15 mouse cellular contexts compared by ENCODE assay signal in the genomic region with DNA sequence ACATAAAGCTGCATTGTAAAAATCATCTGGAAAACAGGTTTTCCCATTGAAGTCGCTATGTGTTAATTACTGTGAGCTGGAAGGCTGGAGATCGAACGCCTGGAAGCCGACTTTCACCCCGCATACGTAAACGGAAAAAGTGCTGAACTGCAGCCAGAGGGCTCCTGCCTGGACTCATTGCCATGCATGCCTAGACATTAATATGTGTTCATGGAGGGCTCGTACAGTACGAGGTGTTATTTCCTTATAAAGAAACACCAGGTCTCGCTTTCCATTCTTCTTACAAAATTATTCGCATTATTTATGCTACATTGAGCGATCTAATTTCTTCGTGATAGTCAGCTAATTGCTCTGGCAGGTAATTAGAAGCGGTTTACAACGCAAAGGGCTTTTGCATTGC. TPM values are rescaled to one million over a fixed set of nuclear protein-coding genes. Genes with fewer than 3 reads are reported as not detected.
DNase-seq lines count a peak whose midpoint lies in the region; ATAC-seq lines count a peak whose summit lies in the region.
"Had no signal": no experiment of that assay in that cellular context is flagged by ENCODE, and none has a peak within 500 bp of the region (broad histone marks: within the 10 kb centered on the region; RNA-seq: fewer than 3 reads in every experiment).

No protein-coding gene starts in this region.

- H3K4me2 ChIP-seq in neural tube, embryonic 15.5 days: no peak overlapping the region
- H3K4me2 ChIP-seq in forebrain, embryonic 13.5 days: peak overlapping the region; percentile 42
- 0 out of 2 replicates have a peak overlapping the region, but pooled peaks have one; percentile 14 for H3K4me2 ChIP-seq in limb, embryonic 13.5 days (replicated peaks)
- H3K4me2 ChIP-seq: limb, embryonic 15.5 days had no signal

- H3K27me3 ChIP-seq in neural tube, embryonic 15.5 days (replicated peaks): peaks cover 79% of the 10 kb centered on the region
- peaks cover 70% of the 10 kb centered on the region for H3K27me3 ChIP-seq in forebrain, embryonic 13.5 days
- peaks cover 88% of the 10 kb centered on the region for H3K27me3 ChIP-seq in limb, embryonic 13.5 days

- ATAC-seq in neural tube, embryonic 15.5 days (ENCODE audit: low FRiP score): no peak
- ATAC-seq in forebrain, embryonic 13.5 days: peak; percentile 77
- no peak for ATAC-seq in limb, embryonic 13.5 days (ENCODE audit: low FRiP score, low read depth)
- ATAC-seq: intestine, postnatal 0 days had no signal

- no peaks in the 10 kb centered on the region for H3K36me3 ChIP-seq in neural tube, embryonic 15.5 days
- no peaks in the 10 kb centered on the region for H3K36me3 ChIP-seq in forebrain, embryonic 13.5 days (ENCODE audit: poor library complexity, severe bottlenecking)
- H3K36me3 ChIP-seq in limb, embryonic 13.5 days: no peaks in the 10 kb centered on the region
- H3K36me3 ChIP-seq: limb, embryonic 15.5 days had no signal

- no peak overlapping the region for H3K27ac ChIP-seq in neural tube, embryonic 15.5 days (replicated peaks)
- H3K27ac ChIP-seq in forebrain, embryonic 13.5 days: peak overlapping the region; percentile 31; the same call in 1 of the 2 replicates
- no peak overlapping the region for H3K27ac ChIP-seq in limb, embryonic 13.5 days
- H3K27ac ChIP-seq: limb, embryonic 15.5 days had no signal

- no peak overlapping the region for H3K4me3 ChIP-seq in neural tube, embryonic 15.5 days (replicated peaks)
- no peak overlapping the region for H3K4me3 ChIP-seq in forebrain, embryonic 13.5 days
- no peak overlapping the region for H3K4me3 ChIP-seq in limb, embryonic 13.5 days
- H3K4me3 ChIP-seq: limb, embryonic 15.5 days had no signal

- no peak overlapping the region for H3K9ac ChIP-seq in neural tube, embryonic 15.5 days (replicated peaks)
- H3K9ac ChIP-seq in forebrain, embryonic 13.5 days: no peak overlapping the region
- H3K9ac ChIP-seq in limb, embryonic 13.5 days: no peak overlapping the region
- H3K9ac ChIP-seq: limb, embryonic 15.5 days had no signal

- H3K4me1 ChIP-seq in neural tube, embryonic 15.5 days: peaks cover 18% of the 10 kb centered on the region
- peaks cover 57% of the 10 kb centered on the region for H3K4me1 ChIP-seq in forebrain, embryonic 13.5 days
- H3K4me1 ChIP-seq in limb, embryonic 13.5 days: peaks cover 19% of the 10 kb centered on the region

- peak; percentile 36 for DNase-seq in neural tube, embryonic 10.5 days (ENCODE audit: extremely low spot score, low spot score)
- DNase-seq in cerebellum, postnatal 25 days: no peak
- DNase-seq in left cerebral cortex, postnatal 36 days (ENCODE audit: low spot score in 2 of 2): no peak
- no peak for DNase-seq in right cerebral cortex, postnatal 4 days
- DNase-seq: adrenal gland, postnatal 36 days; gastrocnemius, postnatal 10 days; layer of hippocampus, postnatal 36 days; lung, adult 2 months had no signal

- 2% methylated on average over 15 of the region's 15 CpGs for WGBS in neural tube, embryonic 15.5 days
- WGBS in forebrain, embryonic 13.5 days: under 1% methylated on average over 15 of the region's 15 CpGs
- WGBS in limb, embryonic 13.5 days: under 1% methylated on average over 15 of the region's 15 CpGs

- intact Hi-C loops in left cerebral cortex, postnatal 36 days (cut with DNase I): no loop called here

- no peaks in the 10 kb centered on the region for H3K9me3 ChIP-seq in neural tube, embryonic 15.5 days (replicated peaks)
- H3K9me3 ChIP-seq in forebrain, embryonic 13.5 days (replicated peaks): no peaks in the 10 kb centered on the region
- no peaks in the 10 kb centered on the region for H3K9me3 ChIP-seq in limb, embryonic 13.5 days
- H3K9me3 ChIP-seq: limb, embryonic 15.5 days had no signal

RNA-seq across cellular contexts. Expression of a gene that starts 5.8 kb away (rescaled TPM):
- 3.4 and 4.0 TPM in 2 replicates for polyA plus RNA-seq in neural tube, embryonic 15.5 days (2015; fragmentation: Nextera tagmentation; extraction: Ambion mirVana)
- polyA plus RNA-seq in forebrain, embryonic 13.5 days (2015; fragmentation: Nextera tagmentation; extraction: Ambion mirVana): 16.7 and 17.0 TPM in 2 replicates
- 2.2 and 2.9 TPM in 2 replicates for polyA plus RNA-seq in limb, embryonic 13.5 days (2015; fragmentation: Nextera tagmentation; extraction: Ambion mirVana)
- total RNA-seq in left cerebral cortex, postnatal 36 days (2021): 1 to 10 TPM; 1.7 to 3.9 TPM
- total RNA-seq: adrenal gland, postnatal 36 days; heart, postnatal 25 days; megakaryocyte progenitor cell, adult 5-6 weeks had no signal
- polyA plus RNA-seq: intestine, postnatal 0 days; lung, adult 2 months had no signal
